Mouse (Mus musculus) cerebellum, postnatal 4 days (tissue): ENCODE measurements at regions not wholly inside any gene's neighbourhood (a gene's known extent, or its start where the extent isn't known, plus 50 kb on each side); places are given as distances from the start of the nearest gene placed in this dataset.

Experiments used
- DNase-seq, 2 experiments: peaks; one replicate each; pipeline ENCODE4 v3.0.0; 2022; ENCODE audit warnings: low spot score in 2 of 2, mixed read lengths in 1 of 2

DNA sequence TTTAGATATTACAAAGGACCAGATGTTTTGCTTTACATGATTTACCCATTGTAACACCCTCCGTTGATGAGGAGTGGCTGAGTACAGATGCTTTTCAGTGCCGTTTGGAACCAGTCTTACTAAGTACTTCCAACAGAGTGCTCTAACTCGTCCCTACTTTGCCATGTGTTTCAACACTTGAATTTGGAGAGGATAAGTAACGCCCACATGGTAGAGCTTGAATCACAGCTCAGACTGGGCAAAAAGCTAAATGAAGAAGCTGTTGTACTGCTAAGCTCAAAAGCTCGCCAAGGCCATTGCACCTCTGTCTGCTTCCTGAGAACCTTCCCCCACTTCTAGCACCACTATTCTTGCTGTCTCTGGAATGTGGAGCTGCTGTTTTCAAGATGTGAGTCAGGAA lies 471.1 kb downstream of the Nfib start:
- DNase-seq = no peak

DNA sequence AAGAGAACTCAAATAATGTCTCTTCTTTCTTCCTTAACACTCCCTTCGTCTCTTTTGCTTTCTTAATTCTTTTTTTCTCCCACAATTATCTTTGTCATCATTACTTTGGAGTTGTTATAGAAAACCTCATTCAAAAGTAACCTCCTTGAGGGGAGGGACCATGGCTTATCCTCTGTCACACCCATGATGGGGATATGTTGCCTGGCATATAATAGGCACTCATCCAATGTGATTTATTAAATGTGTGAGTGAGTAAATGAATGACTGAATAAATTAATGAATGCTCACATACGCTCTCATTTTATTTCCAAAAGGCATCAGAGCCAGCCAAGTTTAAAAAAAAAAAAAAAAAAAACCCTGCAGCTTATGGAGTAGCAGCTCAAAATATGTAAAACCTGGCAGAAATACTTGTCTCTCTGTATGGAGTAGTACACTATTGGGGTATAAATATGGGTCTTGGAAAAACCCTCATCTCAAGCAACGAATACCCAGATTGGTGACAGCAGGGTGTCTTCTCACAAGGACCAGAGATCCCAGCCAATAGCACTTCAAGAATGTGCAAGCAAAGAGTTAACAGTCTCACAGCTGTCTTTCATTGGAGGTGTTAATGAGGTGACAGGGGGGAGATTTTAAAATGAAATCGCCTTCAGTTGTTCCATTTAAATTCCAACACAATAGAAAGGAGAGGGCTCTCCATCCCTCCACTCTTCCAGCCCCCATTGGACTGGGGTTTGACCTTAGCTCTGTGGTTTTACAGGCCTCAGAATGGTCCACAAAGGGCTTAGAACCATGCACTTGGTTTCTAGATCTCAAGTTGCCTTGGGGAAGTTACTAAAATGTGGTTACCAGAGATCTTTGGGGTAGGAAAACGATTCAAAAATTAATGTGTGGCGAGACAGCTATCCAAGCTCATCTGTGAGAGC lies 479.1 kb downstream of the Nfib start:
- no peak for DNase-seq

DNA sequence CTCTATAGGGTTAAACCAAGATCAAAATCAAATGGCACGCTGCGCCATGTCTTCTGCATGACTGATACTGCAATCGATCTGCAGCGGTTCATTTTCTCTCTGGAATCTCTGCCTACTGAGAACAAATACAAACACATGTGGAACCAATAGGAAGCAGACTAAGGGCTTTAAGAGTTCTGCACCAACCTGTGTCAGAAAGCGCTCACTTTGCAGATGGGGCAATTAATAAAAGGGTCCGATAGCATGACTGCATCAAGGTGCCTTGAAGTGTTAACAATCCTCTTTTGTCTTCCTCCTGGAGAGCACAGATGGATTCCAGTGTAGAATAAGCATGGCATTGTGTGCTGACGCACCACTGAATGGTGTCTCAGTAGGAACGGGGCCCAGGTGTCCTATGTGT lies 484.8 kb downstream of the Nfib start:
- DNase-seq = no peak

DNA sequence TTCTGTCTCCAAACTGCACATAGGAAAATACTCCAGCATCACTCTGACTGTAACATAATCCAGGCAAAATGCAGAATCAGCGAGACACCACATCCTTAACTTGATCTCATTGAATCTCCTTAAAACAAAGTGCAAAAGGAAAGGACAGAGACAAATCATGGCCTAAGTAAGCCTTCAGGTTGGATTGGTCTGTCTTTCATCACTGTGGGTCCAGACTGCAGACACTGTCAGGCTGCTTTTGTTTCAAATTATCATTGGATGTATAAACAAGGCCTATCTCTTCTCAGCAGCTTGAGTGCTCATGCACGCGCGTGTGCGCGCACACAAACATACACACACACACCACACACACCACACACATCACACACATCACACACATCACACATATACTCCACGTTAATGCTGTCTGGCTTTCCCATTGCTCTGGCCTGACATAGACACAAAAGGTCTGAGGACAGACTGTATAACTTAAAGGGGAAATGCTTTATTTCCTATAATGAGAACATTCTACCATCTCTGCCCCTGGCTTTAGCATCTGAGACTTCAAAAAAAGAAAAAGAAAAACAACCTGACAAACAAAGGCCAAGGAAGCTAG lies 485.3 kb downstream of the Nfib start:
- no peak for DNase-seq

DNA sequence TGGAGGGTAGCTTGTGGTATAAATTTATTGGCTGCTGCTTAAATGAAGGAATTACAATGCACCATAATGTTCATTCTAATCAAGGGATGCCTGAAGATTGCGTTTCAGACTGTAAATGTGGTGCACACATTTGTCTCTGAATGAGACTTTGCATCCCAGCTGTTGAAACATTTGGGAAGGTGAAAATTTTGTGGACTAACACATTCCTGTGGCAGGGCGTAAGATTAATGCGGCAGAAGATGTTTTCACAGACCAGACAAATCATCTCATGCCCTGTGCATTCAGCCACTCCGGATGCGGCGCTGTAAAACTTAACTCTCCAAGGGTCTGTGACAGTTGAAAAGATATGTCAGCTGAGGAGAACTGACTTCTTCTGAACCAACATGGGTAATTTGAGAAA lies 486.9 kb downstream of the Nfib start:
- no peak for DNase-seq

DNA sequence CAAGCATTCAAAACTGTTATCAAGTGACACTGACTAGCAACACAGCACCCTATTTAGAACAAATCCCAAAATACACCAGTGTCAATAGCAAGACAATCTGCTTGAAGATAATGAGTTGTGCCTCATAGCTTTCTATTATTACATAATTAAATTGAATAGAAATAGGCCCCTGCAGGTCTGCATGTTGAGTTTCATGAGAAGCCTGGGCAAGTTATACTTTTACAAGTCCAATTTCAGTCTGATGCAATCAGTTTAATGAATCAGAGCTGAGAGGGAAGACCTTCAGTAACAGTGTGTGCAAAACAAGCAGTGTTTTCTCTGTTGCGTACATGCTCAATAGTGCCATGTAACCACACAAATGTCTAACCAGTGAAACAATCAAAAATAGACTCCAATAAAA lies 498.5 kb downstream of the Nfib start:
- DNase-seq = no peak

DNA sequence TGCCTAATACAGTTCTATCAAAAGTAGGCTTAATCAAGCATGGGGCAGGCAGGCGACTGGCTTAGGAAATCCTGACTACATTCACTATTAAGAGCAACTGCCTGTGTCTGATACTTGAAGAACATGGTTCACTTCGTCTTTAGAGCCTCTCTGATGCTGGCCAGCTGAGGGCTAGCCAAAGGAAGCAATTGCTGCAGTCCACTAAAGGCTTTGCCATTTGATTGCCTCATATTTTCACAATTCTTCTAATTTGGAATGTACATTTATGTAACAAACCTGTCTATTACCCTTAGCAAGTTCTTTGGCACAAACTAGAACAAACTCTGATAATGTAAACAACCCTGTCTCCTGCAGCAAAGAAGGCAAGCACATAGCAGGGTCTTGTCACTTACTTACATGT lies 505.2 kb downstream of the Nfib start:
- DNase-seq = no peak

DNA sequence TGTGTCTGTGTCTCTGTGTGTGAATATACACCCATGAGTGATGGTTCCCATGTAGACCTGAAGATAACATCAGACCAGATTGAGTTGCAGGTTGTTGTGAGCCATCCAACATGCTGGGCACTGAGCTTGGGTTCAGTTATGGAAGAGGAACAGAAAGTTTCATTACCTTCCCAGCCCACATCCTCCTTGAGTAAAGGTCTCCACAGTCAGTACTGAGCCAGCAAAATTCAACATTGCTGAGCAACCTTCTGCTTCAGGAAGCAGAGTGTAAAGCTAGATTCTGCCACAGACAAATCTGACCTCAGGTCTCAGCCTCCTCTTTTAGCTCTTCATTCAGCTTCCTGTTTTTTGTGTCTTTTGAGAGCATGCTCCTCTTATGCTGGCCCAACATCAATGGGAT lies 506.4 kb downstream of the Nfib start:
- no peak for DNase-seq

DNA sequence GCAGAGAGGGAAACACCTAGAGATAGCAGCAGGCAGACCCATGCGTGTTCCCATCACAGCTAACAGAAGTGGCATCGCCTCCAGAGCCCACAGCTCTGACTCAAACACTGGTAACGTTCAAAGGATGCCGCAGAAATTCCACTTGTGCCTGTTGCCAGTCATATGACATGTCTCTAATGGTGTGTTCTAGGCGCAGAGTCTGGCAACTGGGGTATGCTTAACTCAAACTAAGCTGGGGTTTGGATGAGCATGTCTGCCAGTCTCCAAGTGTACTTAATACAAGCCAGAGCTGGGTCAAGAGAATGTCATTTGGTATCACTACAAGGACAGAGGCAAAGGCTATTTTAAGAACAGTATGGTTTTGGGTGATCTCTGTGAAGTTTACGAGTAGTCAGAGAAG lies 507.9 kb downstream of the Nfib start:
- no peak for DNase-seq

DNA sequence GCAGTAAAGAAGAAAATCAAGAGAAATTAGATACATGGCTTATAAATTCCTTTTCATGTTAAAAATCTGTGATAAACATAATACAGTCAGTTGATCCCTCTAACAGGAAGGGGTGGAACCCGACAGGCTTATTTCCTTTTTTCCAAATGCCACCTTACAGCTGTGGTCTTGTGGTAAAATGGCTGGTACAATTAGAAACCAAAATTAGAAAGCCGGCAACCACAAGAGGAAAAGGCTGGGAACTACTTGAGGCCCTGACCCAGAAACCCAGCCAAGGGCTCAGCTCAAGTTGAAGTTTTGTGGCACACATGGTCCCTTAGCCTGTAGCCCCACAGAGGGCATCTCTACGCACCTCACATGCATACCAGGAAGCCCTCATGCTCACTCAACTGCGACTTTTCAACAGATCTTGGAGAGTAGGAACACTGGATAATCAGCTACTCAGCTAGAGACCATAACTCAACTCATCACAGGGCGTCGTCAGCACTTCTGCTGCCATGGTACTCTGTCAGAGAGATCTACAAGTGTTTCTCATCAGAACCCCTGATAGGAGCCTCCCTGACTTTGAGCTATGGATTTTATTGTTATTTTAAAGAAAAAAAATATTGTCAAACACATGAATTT lies 509.4 kb downstream of the Nfib start:
- DNase-seq = no peak

DNA sequence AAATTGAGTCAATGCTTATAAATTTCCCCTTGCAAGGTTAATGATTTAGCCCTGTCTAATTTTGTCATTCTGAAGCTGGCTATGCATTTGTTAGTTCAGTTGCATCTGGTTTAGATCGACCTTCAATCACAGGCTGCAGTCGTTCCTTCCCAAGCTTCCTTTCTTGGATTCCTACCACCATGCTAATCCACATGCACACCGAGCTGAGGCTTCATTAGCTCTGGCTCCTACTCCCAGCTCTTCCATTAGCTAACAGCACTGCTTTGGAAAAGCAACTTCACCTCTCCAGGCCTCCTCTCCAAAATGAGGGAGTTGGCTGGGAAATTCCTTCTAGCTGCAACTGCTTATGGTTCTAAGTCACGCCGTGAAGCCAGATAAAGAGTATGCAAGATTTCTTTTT lies 511.6 kb downstream of the Nfib start:
- no peak for DNase-seq

DNA sequence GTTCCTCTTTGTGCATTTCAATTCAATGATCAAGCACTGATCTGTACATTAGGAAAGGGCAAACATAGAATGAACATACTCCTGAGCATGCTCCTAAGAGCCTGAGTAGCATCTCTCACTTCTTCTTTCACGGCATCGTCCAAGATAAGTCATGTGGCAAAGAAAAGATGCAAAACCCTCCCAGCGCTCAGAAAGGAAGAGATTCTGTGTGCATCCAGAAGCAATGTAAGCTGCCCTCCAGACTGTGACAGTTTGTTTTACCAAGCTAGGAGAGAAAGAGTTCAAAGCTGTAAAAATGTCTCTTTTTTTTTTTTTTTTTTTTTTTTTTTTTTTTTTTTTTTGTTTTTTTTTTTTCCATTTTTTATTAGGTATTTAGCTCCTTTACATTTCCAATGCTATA lies 518.7 kb downstream of the Nfib start:
- DNase-seq = no peak

DNA sequence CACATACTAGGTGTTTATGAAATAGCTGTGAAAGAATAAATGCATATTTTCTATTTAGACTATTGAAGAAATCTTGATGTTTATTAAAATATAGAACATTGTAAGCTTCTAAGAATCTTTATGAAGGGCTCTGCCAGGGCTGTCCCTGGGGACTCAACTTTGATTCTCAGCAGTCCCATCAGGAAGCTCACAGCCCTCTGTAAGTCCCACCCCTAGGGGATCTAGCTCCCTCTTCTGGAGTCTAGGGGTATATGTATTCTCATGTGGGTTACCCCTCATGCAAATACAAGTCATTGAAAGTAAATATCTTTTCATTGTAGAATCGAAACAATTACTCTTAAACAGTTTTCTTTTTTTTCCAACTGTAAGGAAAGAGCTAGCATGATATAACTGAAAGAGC lies 521.6 kb downstream of the Nfib start:
- no peak for DNase-seq

DNA sequence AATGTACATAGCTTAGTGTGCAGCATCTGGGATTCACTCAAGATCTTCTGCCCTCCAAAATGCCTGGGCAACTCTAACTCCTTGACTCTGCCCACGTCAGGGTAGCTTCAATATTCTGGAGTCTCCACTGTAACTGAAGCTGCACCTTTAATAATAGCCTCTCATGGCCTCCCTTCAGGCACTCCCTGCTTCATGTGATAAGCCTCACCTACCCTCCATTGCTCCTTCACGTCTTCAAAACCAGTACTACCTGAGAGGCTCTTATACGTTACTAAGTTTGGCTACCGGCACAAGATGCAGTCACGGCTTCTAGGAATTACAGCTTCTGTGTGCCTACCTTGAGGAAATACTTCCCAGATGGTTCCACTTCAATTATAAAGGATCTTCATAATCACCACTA lies 527.4 kb downstream of the Nfib start:
- DNase-seq = no peak

DNA sequence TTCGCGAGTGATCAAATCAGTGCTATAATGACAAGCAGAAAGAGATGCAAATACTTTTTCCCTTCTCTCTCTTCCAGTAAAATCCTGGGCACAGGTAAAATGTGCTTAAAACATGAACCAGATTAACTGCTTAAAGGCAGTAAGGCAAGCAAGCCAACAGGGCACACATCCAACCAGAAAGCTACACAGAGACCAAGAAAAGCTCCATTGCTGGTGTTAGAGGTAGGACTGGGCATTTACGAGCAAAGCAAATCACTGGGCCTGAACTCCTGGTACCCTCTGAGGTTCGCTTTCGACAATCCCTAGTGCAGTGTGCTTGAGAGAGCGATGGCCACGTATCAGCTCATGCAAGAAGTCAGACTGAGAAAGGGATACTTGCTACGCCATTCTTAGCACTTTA lies 528.8 kb downstream of the Nfib start:
- DNase-seq = no peak

DNA sequence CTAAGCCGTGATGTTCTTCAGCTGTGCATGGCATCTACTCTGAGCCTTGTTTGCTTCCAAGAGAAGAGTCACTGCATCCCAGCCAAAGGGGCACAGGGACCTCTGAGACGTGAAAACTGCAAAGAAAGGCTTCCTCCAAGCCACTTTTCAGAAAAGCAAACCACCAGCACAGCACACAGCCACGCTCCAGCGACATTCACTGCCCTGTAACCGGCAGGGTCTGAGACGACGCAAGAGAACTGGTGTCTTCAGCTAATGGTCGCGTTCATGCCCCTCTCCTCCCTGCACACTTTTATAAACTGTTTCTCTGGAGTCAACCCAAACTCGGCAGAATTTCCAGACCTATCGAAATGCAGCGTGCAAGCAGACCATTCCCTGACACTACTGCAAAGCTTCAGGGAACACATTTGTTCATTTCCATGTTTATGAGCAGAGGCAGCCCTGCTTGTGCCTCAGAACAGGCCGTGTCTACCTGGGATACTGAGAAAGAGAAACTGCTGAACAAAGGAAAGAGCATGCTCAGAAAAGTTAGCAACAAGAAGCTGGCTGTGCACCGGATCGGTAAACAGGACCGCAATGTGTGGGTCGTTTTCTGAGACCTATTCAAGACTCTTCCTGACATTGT lies 532.0 kb downstream of the Nfib start:
- DNase-seq = no peak

DNA sequence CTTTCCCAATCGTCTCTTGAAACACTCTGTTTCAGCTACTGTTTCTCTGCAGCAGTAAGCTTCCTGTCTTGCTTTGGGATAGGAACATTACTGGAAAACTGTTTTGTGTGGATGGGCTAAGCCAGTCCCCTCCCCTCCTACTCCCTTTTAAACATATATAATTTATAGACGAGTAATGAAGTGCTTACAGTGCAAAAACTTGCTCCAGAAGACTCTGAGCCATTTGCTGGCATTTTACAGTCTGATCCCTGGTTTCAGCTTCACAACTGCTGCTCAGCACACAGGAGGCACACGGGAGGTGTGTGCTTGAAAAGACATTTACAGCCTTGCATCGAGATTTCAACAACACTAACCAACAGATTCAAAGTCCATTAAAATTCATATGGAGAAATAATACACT lies 534.6 kb downstream of the Nfib start:
- DNase-seq = no peak

DNA sequence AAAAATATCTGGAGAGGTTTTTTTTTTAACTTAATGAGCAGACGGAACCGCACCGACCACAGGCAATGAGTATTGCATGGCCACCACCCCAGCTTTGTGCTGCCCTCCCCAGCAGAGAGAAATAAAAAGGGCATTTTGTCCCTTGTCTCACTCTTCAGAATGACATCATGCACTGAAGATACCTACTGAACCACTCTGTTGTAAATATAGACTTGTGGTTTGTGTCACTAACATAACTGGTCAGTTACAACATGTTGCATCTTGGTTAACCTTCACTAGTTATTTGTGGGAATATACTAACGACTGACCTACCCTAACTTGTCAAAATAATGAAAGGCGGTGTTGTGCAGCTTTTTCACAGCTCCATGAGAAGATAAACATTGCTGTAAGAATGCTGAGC lies 537.5 kb downstream of the Nfib start:
- DNase-seq = no peak

DNA sequence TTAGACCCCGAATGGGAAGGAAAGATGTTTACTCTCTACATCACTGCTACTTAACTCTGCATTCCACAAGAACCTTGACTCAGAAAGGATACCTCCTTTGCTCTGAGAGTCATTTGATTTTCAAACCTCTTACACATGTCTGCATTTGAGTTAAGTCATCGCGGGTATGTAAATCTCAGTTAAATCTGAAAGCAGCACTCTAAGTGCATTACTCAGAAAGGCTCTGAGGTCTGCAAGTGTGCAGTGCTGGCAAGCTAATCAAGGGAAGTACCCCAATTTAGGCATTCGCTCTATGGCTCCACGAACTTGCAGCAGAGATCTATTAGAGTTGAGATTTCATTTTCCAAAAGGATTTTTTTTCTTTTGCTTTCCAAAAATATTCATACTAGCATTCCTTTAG lies 538.2 kb downstream of the Nfib start:
- DNase-seq = no peak

DNA sequence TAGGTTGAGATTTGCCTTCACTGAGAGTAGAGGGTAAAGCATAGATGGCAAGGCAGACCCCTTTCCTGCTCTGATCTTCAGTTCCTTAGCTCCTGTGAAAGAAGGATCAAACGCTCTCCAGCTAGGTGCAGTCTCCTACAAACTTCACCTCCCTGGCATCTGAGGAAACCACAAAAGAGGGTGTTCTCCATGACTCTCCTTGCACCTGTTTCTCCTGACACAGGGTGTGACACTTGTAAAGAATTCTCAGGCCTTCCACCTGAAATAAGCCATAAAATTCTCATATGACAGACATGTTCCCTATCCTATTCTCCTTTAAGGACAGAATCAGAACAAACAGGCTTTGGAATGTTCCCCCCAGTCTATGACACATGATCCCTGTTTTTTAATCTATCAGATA lies 538.7 kb downstream of the Nfib start:
- DNase-seq = no peak

DNA sequence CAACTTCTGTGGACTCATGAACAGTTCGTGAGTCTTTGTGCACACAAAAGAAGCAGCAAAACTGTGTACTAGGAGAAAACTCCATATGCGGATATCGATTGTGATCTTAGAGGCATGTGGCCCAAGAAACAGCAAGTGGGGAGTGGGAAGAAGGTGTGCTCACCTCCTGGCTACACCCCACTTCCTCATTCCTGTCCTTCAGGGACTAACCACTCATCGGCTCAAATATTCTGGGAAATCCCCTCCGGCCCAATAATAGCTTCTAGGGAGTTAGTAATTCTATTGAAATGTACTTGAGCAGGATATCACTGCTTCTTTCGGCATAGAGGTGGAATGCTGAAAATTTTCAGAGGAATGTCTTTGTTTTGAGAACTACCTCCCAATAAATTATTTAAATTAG lies 539.5 kb downstream of the Nfib start:
- DNase-seq = no peak

DNA sequence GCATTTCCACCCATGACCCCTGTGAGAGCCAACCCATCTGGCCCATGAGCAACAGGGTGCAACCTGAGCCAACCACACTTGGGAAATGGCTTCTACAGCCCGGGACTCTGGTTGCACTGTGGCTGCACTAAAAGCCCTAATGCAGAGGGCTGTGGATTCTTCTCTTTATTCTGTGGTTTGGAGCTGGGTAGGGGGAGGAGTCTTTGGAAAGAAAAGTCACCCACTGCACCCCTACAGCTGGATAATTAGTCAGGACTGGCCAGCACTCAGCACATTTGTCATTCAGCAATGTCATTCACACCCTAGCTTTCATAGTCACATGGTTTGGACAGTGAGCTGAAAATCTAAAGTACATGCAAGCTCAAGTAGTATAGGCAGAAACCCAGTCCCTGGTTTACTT lies 541.5 kb downstream of the Nfib start:
- no peak for DNase-seq

DNA sequence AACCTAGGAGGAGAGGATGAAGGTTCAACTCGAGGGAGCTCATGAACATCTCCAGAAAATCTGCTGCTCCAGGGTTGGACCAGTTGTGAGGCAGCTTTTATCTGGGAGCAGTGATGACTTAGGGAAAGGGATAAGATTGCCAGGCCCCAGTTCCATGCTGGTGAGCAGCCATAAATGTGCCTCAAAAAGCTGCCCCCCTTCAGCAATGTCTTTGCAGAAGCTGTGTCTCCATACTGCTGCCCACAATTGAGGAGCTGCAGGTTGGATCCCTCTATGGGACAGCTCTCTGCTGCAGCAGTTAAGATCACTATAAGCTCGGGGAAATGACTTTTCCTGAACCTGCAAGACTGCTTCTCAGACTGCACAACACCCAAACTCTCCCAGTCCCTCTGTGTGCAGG lies 543.7 kb downstream of the Nfib start:
- DNase-seq = no peak
